Mouse (Mus musculus) heart, adult 10 weeks (tissue): ENCODE results near the gene Sbsn. TPM values are rescaled to one million over a fixed set of nuclear protein-coding genes. Genes with fewer than 3 reads are reported as not detected.

Experiments
- polyA plus RNA-seq: library from polyadenylated mRNA; stranded (reverse); fragments of 350-450 nt; fragmentation: Illumina TruSeq; extraction: RNeasy Lipid Tissue Mini Kit (QIAGEN cat#74804); gene quantifications from one replicate; pipeline ENCODE4 v1.2.3, GENCODE M21; 2014; ENCODE audit warnings: low read depth, low replicate concordance

Sbsn gene
- polyA plus RNA-seq = 3.5 TPM

GRCm38 (mm10) chr7:30751086-30751669, at the start of gene Sbsn:
Gene Sbsn (plus strand): TSS chr7:30751471.

GRCm38 (mm10) chr7:30711942-30712341, 39.3 kb upstream of the Sbsn start, which contains the start of gene Atp4a:
Gene Atp4a (plus strand): TSS chr7:30712209.

GRCm38 (mm10) chr7:30729396-30730063, 21.7 kb upstream of the Sbsn start, which contains the start of gene Tmem147:
Gene Tmem147 (minus strand): TSS chr7:30729540.

GRCm38 (mm10) chr7:30743617-30744016, 7.7 kb upstream of the Sbsn start, which contains the start of gene Gapdhs:
Gene Gapdhs (minus strand): TSS chr7:30743681.

GRCm38 (mm10) chr7:30763456-30763855, 12.2 kb downstream of the Sbsn start, which contains the start of gene Dmkn:
Gene Dmkn (plus strand): TSS chr7:30763756.

GRCm38 (mm10) chr7:30787377-30788022, 36.2 kb downstream of the Sbsn start, which contains the start of gene Krtdap:
Gene Krtdap (plus strand): TSS chr7:30787896.

Other genes with a start within 250 kb of the Sbsn start
- gene Arhgap33, start 216.4 kb upstream of the Sbsn start, polyA plus RNA-seq = 1.1 TPM
- 945 TPM for gene Hspb6, start 199.3 kb upstream of the Sbsn start, polyA plus RNA-seq
- 3.8 TPM for gene Proser3, start 199.2 kb upstream of the Sbsn start, polyA plus RNA-seq
- 17.8 TPM for gene Lin37, start 191.6 kb upstream of the Sbsn start, polyA plus RNA-seq
- gene U2af1l4, start 188.2 kb upstream of the Sbsn start, polyA plus RNA-seq = 64.0 TPM
- gene Gm49396, start 188.1 kb upstream of the Sbsn start, polyA plus RNA-seq = 8.0 TPM
- 106 TPM for gene Psenen, start 187.8 kb upstream of the Sbsn start, polyA plus RNA-seq
- not detected for gene Igflr1, start 186.0 kb upstream of the Sbsn start, polyA plus RNA-seq
- 16.4 TPM for gene Kmt2b, start 162.7 kb upstream of the Sbsn start, polyA plus RNA-seq
- gene Zbtb32, start 152.6 kb upstream of the Sbsn start, polyA plus RNA-seq = not detected
- gene Upk1a, start 138.6 kb upstream of the Sbsn start, polyA plus RNA-seq = 0.31 TPM
- gene Cox6b1, start 125.3 kb upstream of the Sbsn start, polyA plus RNA-seq = 3,676 TPM
- not detected for gene Etv2, start 115.6 kb upstream of the Sbsn start, polyA plus RNA-seq
- gene Rbm42, start 101.2 kb upstream of the Sbsn start, polyA plus RNA-seq = 37.8 TPM
- gene Haus5, start 86.5 kb upstream of the Sbsn start, polyA plus RNA-seq = 7.5 TPM
- gene Pmis2, start 79.9 kb upstream of the Sbsn start, polyA plus RNA-seq = not detected
- gene 2200002J24Rik, start 52.5 kb upstream of the Sbsn start, polyA plus RNA-seq = not detected
- not detected for gene Atp4a, start 39.3 kb upstream of the Sbsn start, polyA plus RNA-seq
- gene Tmem147, start 21.9 kb upstream of the Sbsn start, polyA plus RNA-seq = 168 TPM
- not detected for gene Gapdhs, start 7.8 kb upstream of the Sbsn start, polyA plus RNA-seq
- 3.5 TPM for gene Dmkn, start 12.3 kb downstream of the Sbsn start, polyA plus RNA-seq
- gene Krtdap, start 36.4 kb downstream of the Sbsn start, polyA plus RNA-seq = not detected
- gene Ffar2, start 72.3 kb downstream of the Sbsn start, polyA plus RNA-seq = not detected
- not detected for gene Ffar3, start 104.7 kb downstream of the Sbsn start, polyA plus RNA-seq
- not detected for gene Ffar1, start 110.1 kb downstream of the Sbsn start, polyA plus RNA-seq
- 0.76 TPM for gene Cd22, start 128.9 kb downstream of the Sbsn start, polyA plus RNA-seq
- 0.18 TPM for gene Mag, start 163.4 kb downstream of the Sbsn start, polyA plus RNA-seq
- 6.3 TPM for gene Hamp2, start 173.2 kb downstream of the Sbsn start, polyA plus RNA-seq
- 44.7 TPM for gene Hamp, start 192.6 kb downstream of the Sbsn start, polyA plus RNA-seq
- 166 TPM for gene Usf2, start 205.3 kb downstream of the Sbsn start, polyA plus RNA-seq
- gene Lsr, start 222.0 kb downstream of the Sbsn start, polyA plus RNA-seq = 3.3 TPM
- gene Fam187b, start 222.3 kb downstream of the Sbsn start, polyA plus RNA-seq = not detected